Mouse (Mus musculus): Measurements from ENCODE around the gene Utp20. TPM values are rescaled to one million over a fixed set of nuclear protein-coding genes. Genes with fewer than 3 reads are reported as not detected.
"Not testable (repeated sequence)": the region's sequence is repeated elsewhere in the genome, so short reads cannot be mapped to it uniquely, and the experiment has no call there.

Gene Utp20
- polyA plus RNA-seq, 1 experiment from 2014 or later = 7.5 TPM

DNA sequence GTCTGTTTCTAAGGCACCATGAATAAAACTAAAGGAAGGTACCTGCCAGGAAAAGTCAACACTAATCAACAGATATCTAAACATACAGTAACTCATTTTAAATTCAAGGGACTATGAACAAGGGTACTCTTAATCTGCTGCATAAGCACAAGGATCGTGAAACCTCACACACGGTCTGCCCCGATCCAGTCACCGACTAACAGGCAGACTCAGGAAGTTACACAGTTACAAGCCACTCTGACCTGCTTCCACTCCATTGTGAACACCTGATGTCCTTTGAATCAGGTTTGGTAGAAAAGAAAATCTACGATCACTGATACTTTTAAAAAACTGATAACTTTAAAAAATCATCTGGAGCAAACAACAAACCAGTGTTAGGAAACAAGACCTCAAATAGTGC, 42.7 kb downstream of the Utp20 start:
- Histone ChIP-seq H3K36me3 (peaks cover 37% of the 10 kb centered on the region), H3K9ac (no peak overlapping the region), H3K4me3 (replicated peaks) (no peak overlapping the region), H3K27ac (no peak overlapping the region), H3K27me3 (no peaks in the 10 kb centered on the region), H3K4me2 (no peak overlapping the region), H3K9me3 (replicated peaks) (no peaks in the 10 kb centered on the region), H3K4me1 (replicated peaks) (no peaks in the 10 kb centered on the region)
- 79% methylated on average over 5 of the region's 5 CpGs for WGBS (ENCODE audit: insufficient replicate concordance)
- no peak for ATAC-seq (ENCODE audit: low read depth)
- no peak for DNase-seq

DNA sequence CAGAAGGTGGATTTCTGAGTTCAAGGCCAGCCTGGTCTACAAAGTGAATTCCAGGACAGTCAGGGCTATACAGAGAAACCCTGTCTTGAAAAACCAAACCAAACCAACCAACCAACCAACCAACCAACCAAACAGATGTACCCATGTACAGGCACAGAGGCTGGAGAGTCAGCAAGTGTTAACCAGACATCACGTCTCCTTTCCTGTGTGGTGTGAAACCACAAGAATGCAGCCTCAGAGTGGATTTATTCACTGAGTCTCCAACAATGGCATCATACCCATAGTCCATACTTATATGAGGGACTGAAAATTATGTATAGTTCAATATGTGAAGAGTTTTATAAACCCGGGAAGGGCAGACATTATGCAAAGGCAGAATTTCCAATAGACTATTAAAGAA, 43.5 kb downstream of the Utp20 start:
- H3K4me3 ChIP-seq (replicated peaks); H3K4me2 ChIP-seq; H3K27ac ChIP-seq; ATAC-seq (ENCODE audit: low read depth); H3K27me3 ChIP-seq; H3K9me3 ChIP-seq (replicated peaks); DNase-seq; H3K4me1 ChIP-seq (replicated peaks); H3K9ac ChIP-seq: not testable (repeated sequence)
- H3K36me3 ChIP-seq = peaks cover 43% of the 10 kb centered on the region
- WGBS (ENCODE audit: insufficient replicate concordance) = 66% methylated on average over 2 of the region's 2 CpGs

DNA sequence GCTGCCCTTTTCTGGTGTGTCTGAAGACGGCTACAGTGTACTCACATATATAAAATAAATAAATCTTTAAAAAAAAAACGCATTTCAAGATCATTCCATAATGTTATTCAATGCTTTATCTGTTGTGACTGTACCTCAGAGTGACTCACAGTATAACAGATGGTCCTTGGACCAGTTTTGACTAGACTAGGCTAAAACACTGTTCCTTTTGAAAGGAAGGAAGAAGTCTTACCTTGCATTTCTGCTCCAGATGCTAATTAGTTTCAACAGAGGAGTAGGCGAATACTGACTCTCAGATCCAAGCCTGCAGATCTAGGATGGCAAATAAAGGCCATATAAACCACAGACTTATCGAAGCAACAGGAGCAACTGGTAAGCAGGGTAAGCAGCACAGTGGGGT, 45.9 kb downstream of the Utp20 start:
- H3K27me3 ChIP-seq = no peaks in the 10 kb centered on the region
- peaks cover 48% of the 10 kb centered on the region for H3K36me3 ChIP-seq
- H3K4me3 ChIP-seq (replicated peaks) = no peak overlapping the region
- H3K4me2 ChIP-seq = no peak overlapping the region
- H3K9me3 ChIP-seq (replicated peaks) = no peaks in the 10 kb centered on the region
- H3K9ac ChIP-seq = no peak overlapping the region
- H3K27ac ChIP-seq = no peak overlapping the region
- WGBS (ENCODE audit: insufficient replicate concordance) = 77% methylated on average over 4 of the region's 4 CpGs
- DNase-seq (no peak), ATAC-seq (ENCODE audit: low read depth) (no peak)
- no peaks in the 10 kb centered on the region for H3K4me1 ChIP-seq (replicated peaks)

DNA sequence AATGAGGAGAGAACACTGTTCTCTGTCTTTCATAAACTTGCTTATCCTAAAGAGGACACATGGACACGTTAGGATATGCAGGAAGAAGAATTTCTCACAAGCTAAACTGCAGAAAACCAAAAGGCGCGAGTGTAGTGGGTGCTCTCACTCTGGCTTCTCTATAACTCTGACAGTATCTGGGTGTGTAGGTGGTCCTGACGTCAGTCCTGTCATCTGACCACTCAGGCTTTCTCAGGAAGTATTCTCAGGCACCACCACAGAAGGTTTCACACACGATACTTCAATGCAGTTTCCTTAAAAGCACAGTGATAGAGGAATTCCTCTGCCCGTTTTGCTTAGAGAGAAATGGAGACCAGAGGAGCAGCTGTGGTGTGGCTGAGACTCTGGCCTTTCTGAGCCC, 50.4 kb downstream of the Utp20 start:
- Histone ChIP-seq H3K4me2 (no peak overlapping the region), H3K4me1 (replicated peaks) (no peaks in the 10 kb centered on the region), H3K27me3 (no peaks in the 10 kb centered on the region), H3K4me3 (replicated peaks) (no peak overlapping the region), H3K27ac (no peak overlapping the region), H3K36me3 (peaks cover 63% of the 10 kb centered on the region), H3K9me3 (replicated peaks) (no peaks in the 10 kb centered on the region), H3K9ac (no peak overlapping the region)
- 81% methylated on average over 6 of the region's 6 CpGs for WGBS (ENCODE audit: insufficient replicate concordance)
- no peak for ATAC-seq (ENCODE audit: low read depth)
- no peak for DNase-seq

DNA sequence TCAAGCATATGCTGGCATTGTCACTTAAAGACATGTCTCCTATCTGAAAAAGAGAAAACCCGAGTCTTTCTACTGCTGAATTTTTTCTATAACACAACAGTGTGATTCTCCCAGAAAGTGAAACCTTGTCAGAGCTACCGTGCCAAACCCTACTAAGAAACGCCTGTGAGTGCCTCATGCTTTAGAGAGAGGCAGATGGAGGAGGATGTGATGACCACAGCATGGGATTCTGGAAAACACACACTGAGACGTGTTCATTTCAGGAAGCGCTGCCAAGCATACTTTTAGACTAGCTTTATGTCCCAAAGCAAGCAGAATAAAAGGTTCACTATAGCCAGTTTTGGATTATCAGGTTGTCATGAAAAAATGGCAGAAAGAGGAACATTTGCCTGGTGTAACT, 53.6 kb downstream of the Utp20 start:
- 77% methylated on average over 5 of the region's 5 CpGs for WGBS (ENCODE audit: insufficient replicate concordance)
- not testable (repeated sequence) for H3K9me3 ChIP-seq (replicated peaks); H3K27me3 ChIP-seq; H3K4me3 ChIP-seq (replicated peaks); H3K27ac ChIP-seq; H3K9ac ChIP-seq; H3K4me1 ChIP-seq (replicated peaks); ATAC-seq (ENCODE audit: low read depth); H3K4me2 ChIP-seq; DNase-seq
- H3K36me3 ChIP-seq = peaks cover 77% of the 10 kb centered on the region

DNA sequence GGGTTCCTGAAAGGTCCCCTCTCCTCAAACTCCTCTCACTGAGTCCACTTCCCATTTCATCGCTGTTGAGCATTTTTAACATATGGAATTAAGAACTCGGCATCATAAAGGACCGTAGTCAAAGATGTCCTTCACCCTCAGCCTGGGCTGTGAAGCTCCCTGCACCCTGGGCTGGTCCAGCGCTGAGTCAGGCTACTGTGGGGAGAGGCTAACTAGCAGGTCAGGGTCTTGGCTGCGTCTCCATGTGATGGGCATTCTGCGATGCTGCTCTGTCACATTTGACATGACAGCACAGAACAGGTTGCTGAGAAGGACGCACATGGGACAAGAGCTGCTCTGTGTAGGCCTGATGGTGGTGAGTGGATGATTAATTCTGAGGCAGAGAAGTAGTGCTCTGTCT, 56.9 kb downstream of the Utp20 start:
- no peaks in the 10 kb centered on the region for H3K4me1 ChIP-seq (replicated peaks)
- WGBS (ENCODE audit: insufficient replicate concordance) = 77% methylated on average over 7 of the region's 7 CpGs
- H3K4me2 ChIP-seq = no peak overlapping the region
- no peaks in the 10 kb centered on the region for H3K27me3 ChIP-seq
- peaks cover 82% of the 10 kb centered on the region for H3K36me3 ChIP-seq
- DNase-seq (no peak), ATAC-seq (ENCODE audit: low read depth) (no peak)
- no peaks in the 10 kb centered on the region for H3K9me3 ChIP-seq (replicated peaks)
- no peak overlapping the region for H3K27ac ChIP-seq
- H3K4me3 ChIP-seq (replicated peaks) = no peak overlapping the region
- no peak overlapping the region for H3K9ac ChIP-seq

DNA sequence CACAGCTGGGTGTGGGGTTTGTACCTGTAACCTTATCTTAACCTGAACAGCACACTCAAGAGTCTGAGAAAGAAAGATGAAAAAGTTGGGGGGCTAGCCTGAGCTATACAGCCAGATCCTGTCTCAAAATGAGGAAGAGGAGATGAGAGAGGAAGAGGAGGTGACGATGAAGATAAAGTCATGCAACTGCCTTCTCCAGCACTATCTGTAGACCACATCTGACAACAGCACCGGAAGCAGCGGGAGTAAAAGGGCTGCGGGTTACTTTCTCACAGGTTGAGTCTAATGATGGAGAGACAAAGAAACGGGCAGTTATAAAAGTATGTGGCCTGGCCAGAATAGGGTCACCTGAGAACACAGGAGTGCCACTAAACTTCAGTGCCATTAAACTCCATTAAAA, 57.6 kb downstream of the Utp20 start:
- WGBS (ENCODE audit: insufficient replicate concordance) = 26% methylated on average over 5 of the region's 5 CpGs
- Histone ChIP-seq H3K9ac (no peak overlapping the region), H3K4me3 (replicated peaks) (no peak overlapping the region), H3K27ac (no peak overlapping the region), H3K4me1 (replicated peaks) (no peaks in the 10 kb centered on the region), H3K27me3 (no peaks in the 10 kb centered on the region), H3K36me3 (peaks cover 84% of the 10 kb centered on the region), H3K9me3 (replicated peaks) (no peaks in the 10 kb centered on the region), H3K4me2 (no peak overlapping the region)
- ATAC-seq (ENCODE audit: low read depth) (peak; percentile 31; the same call in 1 of the 2 replicates), DNase-seq (no peak)

DNA sequence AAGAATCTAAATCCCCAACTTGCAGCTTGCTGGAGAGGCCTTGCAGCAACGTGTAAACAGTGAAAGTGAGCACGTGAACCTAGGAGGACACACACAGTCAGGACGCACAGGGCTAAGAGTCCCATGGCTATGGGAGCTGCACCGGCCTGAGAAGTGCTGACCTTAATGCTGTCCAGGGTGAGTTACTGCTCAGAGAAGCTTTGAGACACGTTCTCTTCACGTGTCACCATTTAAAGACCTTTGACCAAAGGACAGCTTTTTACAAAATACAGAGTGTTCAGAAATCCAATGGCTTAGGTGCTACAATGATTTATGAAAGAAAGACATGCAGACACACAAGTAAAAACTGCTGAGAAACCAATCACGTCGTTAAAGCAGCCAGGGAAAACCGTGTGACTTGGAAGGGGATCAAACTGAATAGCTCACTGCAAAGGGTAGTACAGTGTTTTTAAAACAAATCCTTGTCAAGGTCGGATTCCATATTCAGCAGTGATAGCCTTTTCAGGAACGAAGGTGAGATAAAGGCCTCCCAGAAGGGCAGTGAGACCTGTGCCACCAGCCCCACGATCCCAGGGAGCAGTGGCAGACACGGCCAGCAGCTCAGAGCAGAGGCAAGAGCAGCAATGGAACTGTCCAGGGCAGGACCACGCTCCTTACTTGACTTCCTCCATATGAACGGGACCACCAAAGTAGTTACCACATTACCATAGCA, 61.0 kb downstream of the Utp20 start:
- 75% methylated on average over 15 of the region's 15 CpGs for WGBS (ENCODE audit: insufficient replicate concordance)
- Histone ChIP-seq H3K4me1 (replicated peaks) (no peaks in the 10 kb centered on the region), H3K9me3 (replicated peaks) (no peaks in the 10 kb centered on the region), H3K27me3 (no peaks in the 10 kb centered on the region), H3K36me3 (peaks cover 85% of the 10 kb centered on the region), H3K4me3 (replicated peaks) (no peak overlapping the region), H3K9ac (no peak overlapping the region), H3K4me2 (no peak overlapping the region), H3K27ac (no peak overlapping the region)
- ATAC-seq (ENCODE audit: low read depth) (no peak), DNase-seq (no peak)

DNA sequence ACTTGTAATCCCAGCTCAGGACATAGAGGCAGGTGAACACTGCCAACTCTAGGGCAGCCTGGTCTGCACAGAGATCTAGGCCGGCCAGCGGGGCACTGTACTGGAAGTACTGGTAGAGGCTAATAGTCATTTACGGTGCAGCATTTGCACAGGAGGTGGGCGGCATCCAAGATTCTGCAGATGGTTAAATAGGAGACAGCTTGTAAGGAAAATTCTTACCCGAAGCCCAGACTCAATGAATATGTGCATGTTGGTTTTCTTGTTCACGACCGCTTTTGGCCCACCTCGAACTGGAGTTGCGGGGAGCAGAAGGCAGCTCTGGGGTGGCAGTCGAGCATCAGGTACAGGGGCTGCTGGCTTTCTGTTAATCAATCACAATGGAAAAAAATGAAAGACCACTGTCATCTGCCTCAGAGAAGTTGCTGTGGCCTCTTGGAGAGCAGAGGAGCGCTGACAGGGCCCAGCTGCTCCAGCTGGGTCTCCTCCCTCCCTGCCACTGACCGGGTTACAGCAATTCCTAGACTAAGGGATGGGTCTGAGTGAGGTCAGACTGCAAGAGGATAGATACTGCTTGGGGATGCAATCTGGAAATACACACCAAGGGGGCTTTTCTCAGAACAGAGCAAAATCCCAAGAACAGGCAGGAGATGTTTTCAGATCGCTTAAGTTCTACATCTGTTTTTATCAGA, 64.9 kb downstream of the Utp20 start:
- Histone ChIP-seq H3K4me2 (no peak overlapping the region), H3K27ac (no peak overlapping the region), H3K36me3 (peaks cover 85% of the 10 kb centered on the region), H3K4me1 (replicated peaks) (no peaks in the 10 kb centered on the region), H3K9me3 (replicated peaks) (no peaks in the 10 kb centered on the region), H3K4me3 (replicated peaks) (no peak overlapping the region), H3K27me3 (no peaks in the 10 kb centered on the region), H3K9ac (no peak overlapping the region)
- WGBS (ENCODE audit: insufficient replicate concordance) = 84% methylated on average over 13 of the region's 13 CpGs
- ATAC-seq (ENCODE audit: low read depth) (no peak), DNase-seq (no peak)

DNA sequence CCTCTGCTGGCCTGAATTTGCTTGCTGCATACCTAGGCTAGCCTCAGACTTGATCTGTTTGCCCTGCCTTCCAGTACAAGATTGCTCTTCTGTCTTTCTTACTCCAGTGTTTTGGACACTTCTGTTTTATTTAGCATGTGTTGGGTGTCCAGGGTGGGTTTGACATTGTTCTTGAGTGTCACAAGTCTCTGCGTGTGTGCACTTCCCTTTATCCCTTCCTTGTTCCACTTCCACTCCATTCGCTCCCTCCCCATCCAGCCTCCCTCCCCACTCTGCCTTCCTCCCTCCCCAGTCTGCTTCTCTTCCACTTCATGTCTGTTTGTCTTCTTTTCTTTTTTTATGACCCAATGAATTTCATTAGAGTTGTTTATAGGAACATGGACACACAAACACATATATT, 85.2 kb downstream of the Utp20 start:
- no peaks in the 10 kb centered on the region for H3K9me3 ChIP-seq (replicated peaks)
- H3K27ac ChIP-seq = no peak overlapping the region
- DNase-seq = no peak
- H3K36me3 ChIP-seq = peaks cover 64% of the 10 kb centered on the region
- no peak for ATAC-seq (ENCODE audit: low read depth)
- H3K27me3 ChIP-seq = no peaks in the 10 kb centered on the region
- no peak overlapping the region for H3K4me3 ChIP-seq (replicated peaks)
- H3K4me1 ChIP-seq (replicated peaks) = no peaks in the 10 kb centered on the region
- WGBS (ENCODE audit: insufficient replicate concordance) = 75% methylated on average over 2 of the region's 2 CpGs
- no peak overlapping the region for H3K9ac ChIP-seq
- no peak overlapping the region for H3K4me2 ChIP-seq

DNA sequence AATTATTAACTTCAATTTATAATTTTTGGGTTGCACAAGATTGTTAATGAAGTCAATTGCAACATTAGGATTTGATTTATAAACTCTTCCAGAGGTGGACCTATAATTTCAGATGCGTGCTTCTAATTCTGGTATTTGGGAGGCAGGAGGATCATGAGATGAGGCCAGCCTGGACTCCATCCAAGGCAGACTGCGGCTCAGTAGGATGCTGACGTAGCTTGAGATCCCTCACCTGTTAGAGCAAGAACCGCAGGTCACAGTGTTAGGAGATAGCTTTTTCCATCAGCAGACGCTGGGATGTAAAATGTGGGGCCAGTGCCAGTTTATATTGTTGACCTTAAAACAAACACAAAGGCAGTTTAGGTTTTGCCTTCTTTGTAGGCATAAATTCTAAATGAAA, 85.8 kb downstream of the Utp20 start:
- ATAC-seq (ENCODE audit: low read depth) (no peak), DNase-seq (no peak)
- H3K4me3 ChIP-seq (replicated peaks) = no peak overlapping the region
- no peak overlapping the region for H3K9ac ChIP-seq
- no peak overlapping the region for H3K4me2 ChIP-seq
- WGBS (ENCODE audit: insufficient replicate concordance) = 81% methylated on average over 5 of the region's 5 CpGs
- H3K27me3 ChIP-seq = no peaks in the 10 kb centered on the region
- no peaks in the 10 kb centered on the region for H3K9me3 ChIP-seq (replicated peaks)
- no peaks in the 10 kb centered on the region for H3K4me1 ChIP-seq (replicated peaks)
- no peak overlapping the region for H3K27ac ChIP-seq
- H3K36me3 ChIP-seq = peaks cover 62% of the 10 kb centered on the region

DNA sequence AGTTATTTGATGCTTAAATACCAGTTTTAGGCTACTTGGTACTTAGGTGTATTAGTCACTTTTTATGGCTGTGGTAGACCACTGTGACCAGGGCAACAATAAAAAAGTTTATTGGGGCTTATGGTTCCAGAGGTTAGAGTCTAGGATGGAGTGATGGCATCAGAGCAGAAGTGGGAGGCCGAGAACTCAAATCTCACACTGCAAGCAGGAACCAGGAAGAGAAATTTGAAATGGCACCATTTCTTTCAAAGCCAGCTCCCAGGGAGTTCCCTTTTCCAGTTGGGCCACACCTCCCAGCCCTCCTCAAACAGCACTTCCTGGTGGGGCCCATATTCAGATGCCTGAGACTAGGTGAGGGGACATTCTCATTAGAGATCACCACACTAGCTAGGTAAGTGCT, 86.8 kb downstream of the Utp20 start:
- no peak overlapping the region for H3K9ac ChIP-seq
- peaks cover 59% of the 10 kb centered on the region for H3K36me3 ChIP-seq
- H3K4me1 ChIP-seq (replicated peaks) = no peaks in the 10 kb centered on the region
- no peak overlapping the region for H3K4me3 ChIP-seq (replicated peaks)
- H3K9me3 ChIP-seq (replicated peaks) = no peaks in the 10 kb centered on the region
- H3K4me2 ChIP-seq = no peak overlapping the region
- no peak overlapping the region for H3K27ac ChIP-seq
- DNase-seq (no peak), ATAC-seq (ENCODE audit: low read depth) (no peak)
- H3K27me3 ChIP-seq = no peaks in the 10 kb centered on the region
- WGBS (ENCODE audit: insufficient replicate concordance) = 64% methylated on average over 1 of the region's 1 CpGs

All from liver, embryonic 13.5 days (tissue).